ENCODE assay signal across 9 mouse cellular contexts in genomic region chr1:193449394-193450103, GRCm38 (mm10).
A peak's percentile ranks its signal among the peaks of the same experiment; 100 is the strongest.
DNase-seq lines count a peak whose midpoint lies in the region; ATAC-seq and TF ChIP-seq lines count a peak whose summit lies in the region.
"Had no signal": no experiment of that assay in that cellular context is flagged by ENCODE, and none has a peak within 500 bp of the region (broad histone marks: within the 10 kb centered on the region; RNA-seq: fewer than 3 reads in every experiment).

No protein-coding gene starts in this region.

- no peak for TF ChIP-seq POLR2A in MEL (IDR thresholded peaks at IDR 0.05; ENCODE audit: control insufficient read depth in 1 of 2, insufficient read depth in 1 of 2, low read depth in 1 of 2, low read length in 2 of 2, poor library complexity in 1 of 2)
- TF ChIP-seq POLR2A in bone marrow macrophage, adult 2 months (IDR thresholded peaks at IDR 0.05; ENCODE audit: borderline replicate concordance, low read depth, low read length) = no peak
- no peak for TF ChIP-seq POLR2A in embryonic fibroblast, embryonic 13.5 days (IDR thresholded peaks at IDR 0.05; ENCODE audit: low read depth, low read length)

- no peaks in the 10 kb centered on the region for H3K79me2 ChIP-seq in MEL (ENCODE audit: control insufficient read depth, insufficient read depth, low read length, poor library complexity)

- 7% methylated on average over 7 of the region's 7 CpGs for WGBS in large intestine, adult 2 months

- TF ChIP-seq RAD21 in MEL (IDR thresholded peaks at IDR 0.05; ENCODE audit: low read depth, low read length) = peak; percentile 81

- H3K36me3 ChIP-seq in MEL (ENCODE audit: control insufficient read depth in 1 of 2, insufficient read depth in 2 of 2, low read length in 2 of 2) = no peaks in the 10 kb centered on the region

- no peaks in the 10 kb centered on the region for H3K4me1 ChIP-seq in MEL (ENCODE audit: control insufficient read depth in 1 of 2, insufficient read depth in 2 of 2, low read length in 2 of 2)
- H3K4me1 ChIP-seq in bone marrow macrophage, adult 2 months (ENCODE audit: control insufficient read depth, insufficient read depth, low read length) = no peaks in the 10 kb centered on the region
- H3K4me1 ChIP-seq in embryonic fibroblast, embryonic 13.5 days (ENCODE audit: control insufficient read depth, insufficient read depth, low read length) = peaks cover 18% of the 10 kb centered on the region

- H3K9ac ChIP-seq in MEL (ENCODE audit: control insufficient read depth, low read depth, low read length, poor library complexity, severe bottlenecking) = no peak overlapping the region

- no peak for ATAC-seq in monocyte, adult 5-6 weeks (replicated peaks; ENCODE audit: insufficient number of reproducible peaks, low FRiP score, low TSS enrichment, poor library complexity, severe bottlenecking)

- H3K27me3 ChIP-seq in MEL (ENCODE audit: control insufficient read depth in 1 of 2, insufficient read depth in 2 of 2, low read length in 2 of 2) = no peaks in the 10 kb centered on the region

- peak in 2 of 3 experiments; percentile 57 to 73; a peak in 3 of 6 replicates for TF ChIP-seq CTCF in MEL (IDR thresholded peaks at IDR 0.05 in 2 of 3, conservative IDR thresholded peaks at IDR 0.05 in 1 of 3; ENCODE audit: control insufficient read depth in 1 of 3, insufficient read depth in 1 of 3, low read depth in 2 of 3, low read length in 3 of 3, poor library complexity in 1 of 3, severe bottlenecking in 1 of 3)
- peak; percentile 43; the same call in 1 of the 2 replicates for TF ChIP-seq CTCF in bone marrow macrophage, adult 2 months (IDR thresholded peaks at IDR 0.05; ENCODE audit: low read depth, low read length)
- no peak for TF ChIP-seq CTCF in embryonic fibroblast, embryonic 13.5 days (IDR thresholded peaks at IDR 0.05; ENCODE audit: borderline replicate concordance, insufficient read depth, low read length)

- H3K9me3 ChIP-seq in MEL (replicated peaks; ENCODE audit: insufficient read depth, low read length) = no peaks in the 10 kb centered on the region

- intact Hi-C loops in heart, postnatal 25 days (cut with DNase I) = loop anchor here (2.0 to 5.0 kb wide), 3 partner anchors 63 to 253 kb away; no protein-coding TSS in a partner anchor

- TF ChIP-seq EP300 in MEL (IDR thresholded peaks at IDR 0.05; ENCODE audit: low read depth in 1 of 2, low read length in 2 of 2) = no peak

- no peak overlapping the region for H3K27ac ChIP-seq in MEL (ENCODE audit: control insufficient read depth, low read depth, low read length)
- H3K27ac ChIP-seq in bone marrow macrophage, adult 2 months (ENCODE audit: insufficient read depth, low read depth, low read length) = no peak overlapping the region
- peak overlapping the region; percentile 20 for H3K27ac ChIP-seq in embryonic fibroblast, embryonic 13.5 days (ENCODE audit: insufficient read depth, low read length)
- H3K27ac ChIP-seq: macrophage had no signal

- no peak overlapping the region for H3K4me3 ChIP-seq in MEL (ENCODE audit: control insufficient read depth in 1 of 2, insufficient read depth in 1 of 2, low read depth in 2 of 2, low read length in 2 of 2)
- H3K4me3 ChIP-seq in bone marrow macrophage, adult 2 months (ENCODE audit: insufficient read depth, low read length) = no peak overlapping the region
- H3K4me3 ChIP-seq in embryonic fibroblast, embryonic 13.5 days (ENCODE audit: insufficient read depth, low read length) = no peak overlapping the region

- DNase-seq in MEL (ENCODE audit: low read depth, low spot score) = peak; percentile 46
- peak; percentile 7 for DNase-seq in heart, postnatal 25 days (ENCODE audit: low spot score)
- DNase-seq in large intestine, adult 2 months (ENCODE audit: low read depth, low spot score) = peak; percentile 44
- DNase-seq in lung, postnatal 14 days = peak; percentile 79
- peak; percentile 37 for DNase-seq in retina, postnatal 7 days (ENCODE audit: low read depth, low spot score)

TF ChIP-seq in MEL, 35 proteins besides CTCF, POLR2A, EP300 and RAD21:
- no peak for TF ChIP-seq NELFE (IDR thresholded peaks at IDR 0.05; ENCODE audit: low read depth, low read length)
- TF ChIP-seq ELF1 (IDR thresholded peaks at IDR 0.05; ENCODE audit: low read depth, low read length) = no peak
- TF ChIP-seq MAZ (IDR thresholded peaks at IDR 0.05; ENCODE audit: low read depth, low read length) = no peak
- no peak for TF ChIP-seq MAX (IDR thresholded peaks at IDR 0.05; ENCODE audit: low read length)
- TF ChIP-seq GATA1 (IDR thresholded peaks at IDR 0.05; ENCODE audit: low read depth, low read length) = peak; percentile 57
- peak; percentile 55 for TF ChIP-seq ZC3H11A (IDR thresholded peaks at IDR 0.05; ENCODE audit: low read depth, low read length)
- no peak for TF ChIP-seq MAFK (IDR thresholded peaks at IDR 0.05; ENCODE audit: borderline replicate concordance, low read depth, low read length)
- TF ChIP-seq MXI1 (IDR thresholded peaks at IDR 0.05; ENCODE audit: low read depth, low read length) = no peak
- no peak for TF ChIP-seq POLR2AphosphoS5 (IDR thresholded peaks at IDR 0.05; ENCODE audit: borderline replicate concordance, low read depth, low read length)
- TF ChIP-seq ZNF384 (IDR thresholded peaks at IDR 0.05; ENCODE audit: low read depth, low read length) = no peak
- TF ChIP-seq USF1 (IDR thresholded peaks at IDR 0.05; ENCODE audit: low read depth, low read length) = no peak
- TF ChIP-seq NRF1 (IDR thresholded peaks at IDR 0.05; ENCODE audit: insufficient read depth, low read depth, low read length, poor library complexity, severe bottlenecking) = no peak
- no peak for TF ChIP-seq BHLHE40 (IDR thresholded peaks at IDR 0.05; ENCODE audit: borderline replicate concordance, low read depth, low read length)
- no peak for TF ChIP-seq CHD2 (IDR thresholded peaks at IDR 0.05; ENCODE audit: low read length)
- no peak for TF ChIP-seq UBTF (IDR thresholded peaks at IDR 0.05; ENCODE audit: borderline replicate concordance, insufficient read depth, low read depth, low read length)
- peak; percentile 63 for TF ChIP-seq SMC3 (IDR thresholded peaks at IDR 0.05; ENCODE audit: low read depth, low read length)
- TF ChIP-seq CHD1 (IDR thresholded peaks at IDR 0.05; ENCODE audit: low read depth, low read length) = no peak
- TF ChIP-seq MYC (IDR thresholded peaks at IDR 0.05; ENCODE audit: low read depth, low read length) = no peak

Comparison
In these comparisons a context has a peak if more than half of its experiments do, and no peak if none do; other contexts are left out.
1. DNase-seq: peak in every context shown above with its lines; median percentile 79 in lung, postnatal 14 days; 46 in MEL; 44 in large intestine, adult 2 months; 37 in retina, postnatal 7 days; 7 in heart, postnatal 25 days.